Mouse (Mus musculus): ENCODE data around the gene Tnp2.

Gene Tnp2

GRCm38 (mm10) chr16:10769661-10770060 is 18.8 kb downstream of the Tnp2 start:
- DNase-seq (ENCODE audit: extremely low spot score, low spot score) = no peak

GRCm38 (mm10) chr16:10768821-10769220 is 19.6 kb downstream of the Tnp2 start:
- DNase-seq (ENCODE audit: extremely low spot score, low spot score) = no peak

GRCm38 (mm10) chr16:10767158-10767557 is 21.3 kb downstream of the Tnp2 start:
- peak; percentile 59 for DNase-seq (ENCODE audit: extremely low spot score, low spot score)

GRCm38 (mm10) chr16:10764323-10764722 is 24.1 kb downstream of the Tnp2 start:
- no peak for DNase-seq (ENCODE audit: extremely low spot score, low spot score)

- DNase-seq (ENCODE audit: extremely low spot score, low spot score) = no peak
Observed at GRCm38 (mm10) chr16:10763540-10764264, 24.8 kb downstream of the Tnp2 start.

- DNase-seq (ENCODE audit: extremely low spot score, low spot score) = no peak
Observed at GRCm38 (mm10) chr16:10762569-10763180, 25.8 kb downstream of the Tnp2 start.

GRCm38 (mm10) chr16:10761182-10761581 is 27.3 kb downstream of the Tnp2 start:
- no peak for DNase-seq (ENCODE audit: extremely low spot score, low spot score)

- DNase-seq (ENCODE audit: extremely low spot score, low spot score) = no peak
Observed at GRCm38 (mm10) chr16:10756168-10756567, 32.3 kb downstream of the Tnp2 start.

- no peak for DNase-seq (ENCODE audit: extremely low spot score, low spot score)
Observed at GRCm38 (mm10) chr16:10754521-10755296, 33.8 kb downstream of the Tnp2 start.

- no peak for DNase-seq (ENCODE audit: extremely low spot score, low spot score)
Observed at GRCm38 (mm10) chr16:10749824-10750223, 38.6 kb downstream of the Tnp2 start.

- no peak for DNase-seq (ENCODE audit: extremely low spot score, low spot score)
Observed at GRCm38 (mm10) chr16:10749226-10749625, 39.2 kb downstream of the Tnp2 start.

GRCm38 (mm10) chr16:10741082-10741481 is 47.4 kb downstream of the Tnp2 start:
- DNase-seq (ENCODE audit: extremely low spot score, low spot score) = no peak

- DNase-seq (ENCODE audit: extremely low spot score, low spot score) = no peak
Observed at GRCm38 (mm10) chr16:10739854-10740398, 48.5 kb downstream of the Tnp2 start.

GRCm38 (mm10) chr16:10738866-10739265 is 49.6 kb downstream of the Tnp2 start:
- DNase-seq (ENCODE audit: extremely low spot score, low spot score) = no peak
